Mouse (Mus musculus): ENCODE results near the gene Myl6. TPM values are rescaled to one million over a fixed set of nuclear protein-coding genes. Genes with fewer than 3 reads are reported as not detected.

Myl6 gene
- total and polyA plus RNA-seq, 2 experiments from 2014 or later, result 791 to 830 TPM

DNA sequence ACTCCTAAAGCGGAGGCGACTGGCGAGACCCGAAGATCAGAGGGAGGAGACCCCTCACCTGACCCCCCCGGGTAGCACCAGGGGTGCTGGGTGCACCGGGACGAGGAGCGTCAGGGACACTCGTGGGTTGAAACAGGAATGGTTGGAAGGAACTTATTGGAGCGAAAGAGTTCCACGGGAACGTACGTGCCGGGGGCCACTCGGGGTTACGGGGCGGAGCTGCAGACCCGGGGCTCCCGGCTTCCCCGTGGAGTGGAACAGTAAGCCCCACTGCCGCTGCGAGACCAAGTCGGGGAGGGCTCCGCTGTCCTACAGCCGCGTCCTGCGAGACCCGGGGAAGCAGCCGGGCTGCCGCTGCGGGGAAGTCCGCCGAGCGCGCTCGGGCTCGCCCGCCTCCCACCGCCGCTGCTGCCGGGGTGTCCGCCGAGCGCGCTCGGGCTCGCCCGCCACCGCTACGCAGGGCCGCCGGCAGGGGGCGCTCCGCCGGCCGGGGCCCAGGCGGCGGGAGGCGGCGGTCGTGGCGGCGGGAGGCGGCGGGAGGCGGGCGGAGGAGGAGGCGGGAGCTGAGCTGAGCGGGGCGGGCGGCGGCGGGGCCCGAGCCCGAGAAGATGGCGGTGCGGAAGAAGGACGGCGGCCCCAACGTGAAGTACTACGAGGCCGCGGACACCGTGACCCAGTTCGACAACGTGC lies 35.1 kb downstream of the Myl6 start, which contains the start of gene Smarcc2:
Gene Smarcc2, plus strand, starts transcription at position 530 of the 690 bp plus-strand sequence.
- ATAC-seq (ENCODE audit: insufficient read depth, low read depth) (peak; percentile 82), DNase-seq (ENCODE audit: low spot score) (peak; percentile 73)
- peak within 1 kb of the TSS; percentile 89 for H3K9ac ChIP-seq (replicated peaks; ENCODE audit: low read depth, low read length)
- H3K9me3 ChIP-seq (replicated peaks; ENCODE audit: control insufficient read depth, low read length), result no peaks in the 10 kb centered on the region
- peak within 1 kb of the TSS; percentile 65 for H3K4me2 ChIP-seq (ENCODE audit: low read depth, low read length)
- peak within 1 kb of the TSS; percentile 85 for H3K27ac ChIP-seq (ENCODE audit: low read depth)
- 0% methylated on average over 42 of the region's 86 CpGs for WGBS
- no peaks in the 10 kb centered on the region for H3K27me3 ChIP-seq (ENCODE audit: control insufficient read depth, insufficient read depth, low read length)
- TF ChIP-seq EP300 (IDR thresholded peaks at IDR 0.05; ENCODE audit: low read depth) (no peak), CTCF (IDR thresholded peaks at IDR 0.05; ENCODE audit: low read depth) (peak; percentile 24; the same call in 1 of the 2 replicates)
- peaks cover 8% of the 10 kb centered on the region; the same call in 1 of the 2 replicates for H3K4me1 ChIP-seq (ENCODE audit: control insufficient read depth, insufficient read depth)
- H3K36me3 ChIP-seq (replicated peaks; ENCODE audit: control insufficient read depth, insufficient read depth, low read length), result peaks cover 26% of the 10 kb centered on the region
- peak within 1 kb of the TSS; percentile 81 for H3K4me3 ChIP-seq (ENCODE audit: low read depth, low read length)

DNA sequence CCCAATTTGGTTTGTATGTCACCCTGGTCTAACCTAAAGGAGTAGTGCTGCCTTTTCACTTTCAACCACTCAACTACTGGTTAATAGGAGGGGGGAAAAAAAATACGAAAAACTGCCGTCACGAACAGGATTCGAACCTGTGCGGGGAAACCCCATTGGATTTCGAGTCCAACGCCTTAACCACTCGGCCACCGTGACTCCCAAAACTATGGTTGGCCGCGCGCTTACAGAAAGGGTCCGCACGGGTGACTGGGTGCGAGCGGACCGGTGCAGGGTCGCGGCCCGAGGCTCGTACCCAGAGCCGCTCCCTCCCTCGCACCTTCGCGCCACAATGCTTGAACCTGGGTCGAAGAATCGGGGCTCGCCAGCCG lies 35.6 kb downstream of the Myl6 start:
- H3K4me2 ChIP-seq (ENCODE audit: low read depth, low read length), result peak overlapping the region; percentile 65
- H3K9ac ChIP-seq (replicated peaks; ENCODE audit: low read depth, low read length), result peak overlapping the region; percentile 89
- peaks cover 20% of the 10 kb centered on the region for H3K36me3 ChIP-seq (replicated peaks; ENCODE audit: control insufficient read depth, insufficient read depth, low read length)
- H3K4me3 ChIP-seq (ENCODE audit: low read depth, low read length), result peak overlapping the region; percentile 81
- H3K4me1 ChIP-seq (ENCODE audit: control insufficient read depth, insufficient read depth), result peaks cover 8% of the 10 kb centered on the region; the same call in 1 of the 2 replicates
- no peaks in the 10 kb centered on the region for H3K9me3 ChIP-seq (replicated peaks; ENCODE audit: control insufficient read depth, low read length)
- WGBS, result under 1% methylated on average over 29 of the region's 29 CpGs
- TF ChIP-seq EP300 (IDR thresholded peaks at IDR 0.05; ENCODE audit: low read depth) (no peak), CTCF (IDR thresholded peaks at IDR 0.05; ENCODE audit: low read depth) (no peak)
- DNase-seq (ENCODE audit: low spot score), result peak; percentile 31
- peak overlapping the region; percentile 85 for H3K27ac ChIP-seq (ENCODE audit: low read depth)
- peak; percentile 64 for ATAC-seq (ENCODE audit: insufficient read depth, low read depth)
- H3K27me3 ChIP-seq (ENCODE audit: control insufficient read depth, insufficient read depth, low read length), result no peaks in the 10 kb centered on the region

DNA sequence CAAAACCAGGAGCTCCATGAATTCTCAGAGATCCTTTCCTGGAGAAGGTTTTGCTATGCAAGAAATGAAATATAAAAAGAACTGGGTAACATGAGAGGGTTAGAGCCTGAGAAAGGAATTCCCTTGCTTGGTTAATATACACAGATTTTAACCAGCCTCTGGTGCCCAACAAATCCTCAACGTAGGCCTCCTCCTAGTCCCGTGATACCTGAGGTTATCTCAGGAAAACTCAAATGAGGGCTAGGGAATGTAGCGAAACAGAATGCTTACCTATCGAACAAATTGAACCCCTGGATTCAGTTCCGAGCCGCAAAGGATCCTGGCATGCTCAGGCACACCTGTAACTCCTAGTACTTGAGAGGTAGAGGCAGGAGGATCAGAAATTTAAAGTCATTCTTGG lies 36.3 kb downstream of the Myl6 start:
- Histone ChIP-seq H3K36me3 (replicated peaks; ENCODE audit: control insufficient read depth, insufficient read depth, low read length) (peaks cover 14% of the 10 kb centered on the region), H3K9me3 (replicated peaks; ENCODE audit: control insufficient read depth, low read length) (no peaks in the 10 kb centered on the region), H3K9ac (replicated peaks; ENCODE audit: low read depth, low read length) (no peak overlapping the region), H3K4me2 (ENCODE audit: low read depth, low read length) (no peak overlapping the region), H3K27ac (ENCODE audit: low read depth) (no peak overlapping the region), H3K4me3 (ENCODE audit: low read depth, low read length) (no peak overlapping the region), H3K27me3 (ENCODE audit: control insufficient read depth, insufficient read depth, low read length) (no peaks in the 10 kb centered on the region), H3K4me1 (ENCODE audit: control insufficient read depth, insufficient read depth) (peaks cover 8% of the 10 kb centered on the region; the same call in 1 of the 2 replicates)
- 90% methylated on average over 6 of the region's 6 CpGs for WGBS
- no peak for TF ChIP-seq CTCF (IDR thresholded peaks at IDR 0.05; ENCODE audit: low read depth)
- no peak for TF ChIP-seq EP300 (IDR thresholded peaks at IDR 0.05; ENCODE audit: low read depth)
- ATAC-seq (ENCODE audit: insufficient read depth, low read depth) (no peak), DNase-seq (ENCODE audit: low spot score) (no peak)

DNA sequence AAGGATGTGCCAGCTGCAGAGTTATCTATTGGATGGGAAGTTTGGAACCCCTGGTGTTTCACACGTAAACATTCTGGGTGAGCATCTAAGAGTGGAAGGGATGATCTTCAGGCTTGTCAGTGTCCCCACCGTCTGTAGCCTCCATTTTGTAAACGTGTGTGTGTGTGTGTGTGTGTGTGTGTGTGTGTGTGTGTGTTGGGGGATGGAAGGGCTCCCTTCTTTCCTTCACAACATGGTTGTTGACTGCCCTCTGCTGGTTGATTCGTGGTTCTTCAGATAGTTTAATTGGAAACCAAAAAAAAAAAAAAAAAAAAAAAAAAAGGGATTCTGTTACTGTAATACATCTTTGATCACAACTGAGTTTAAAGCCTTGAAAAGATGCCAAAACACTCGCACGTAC lies 38.7 kb downstream of the Myl6 start:
- DNase-seq (ENCODE audit: low spot score) (peak; percentile 84), ATAC-seq (ENCODE audit: insufficient read depth, low read depth) (no peak)
- H3K27ac ChIP-seq (ENCODE audit: low read depth), result no peak overlapping the region
- no peaks in the 10 kb centered on the region for H3K36me3 ChIP-seq (replicated peaks; ENCODE audit: control insufficient read depth, insufficient read depth, low read length)
- peaks cover 2% of the 10 kb centered on the region; the same call in 1 of the 2 replicates for H3K4me1 ChIP-seq (ENCODE audit: control insufficient read depth, insufficient read depth)
- H3K27me3 ChIP-seq (ENCODE audit: control insufficient read depth, insufficient read depth, low read length), result no peaks in the 10 kb centered on the region
- no peak overlapping the region for H3K9ac ChIP-seq (replicated peaks; ENCODE audit: low read depth, low read length)
- WGBS, result 2% methylated on average over 6 of the region's 6 CpGs
- H3K9me3 ChIP-seq (replicated peaks; ENCODE audit: control insufficient read depth, low read length), result no peaks in the 10 kb centered on the region
- peak overlapping the region; percentile 10; the same call in 1 of the 2 replicates for H3K4me2 ChIP-seq (ENCODE audit: low read depth, low read length)
- TF ChIP-seq EP300 (IDR thresholded peaks at IDR 0.05; ENCODE audit: low read depth) (no peak), CTCF (IDR thresholded peaks at IDR 0.05; ENCODE audit: low read depth) (peak; percentile 70)
- H3K4me3 ChIP-seq (ENCODE audit: low read depth, low read length), result no peak overlapping the region

DNA sequence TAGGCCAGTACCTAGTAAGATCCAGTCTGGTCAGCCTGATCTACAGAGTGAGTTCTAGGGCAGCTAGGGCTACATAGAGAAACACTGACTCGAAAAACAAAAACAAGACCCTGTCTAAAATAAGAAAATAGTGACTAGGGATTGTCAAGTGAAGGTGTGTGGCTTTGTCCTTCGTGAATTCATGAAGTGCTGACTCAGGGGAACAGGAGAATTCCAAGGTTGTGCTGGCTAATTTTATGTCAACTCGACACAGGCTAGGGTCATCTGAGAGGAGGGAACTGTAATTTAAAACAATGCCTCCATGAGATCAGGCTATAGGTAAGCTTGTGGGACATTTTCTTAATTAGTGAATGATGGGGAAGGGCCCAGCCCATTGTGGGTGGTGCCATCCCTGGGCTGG lies 39.5 kb downstream of the Myl6 start:
- TF ChIP-seq EP300 (IDR thresholded peaks at IDR 0.05; ENCODE audit: low read depth) (no peak), CTCF (IDR thresholded peaks at IDR 0.05; ENCODE audit: low read depth) (no peak)
- H3K9ac ChIP-seq (replicated peaks; ENCODE audit: low read depth, low read length), result no peak overlapping the region
- H3K4me3 ChIP-seq (ENCODE audit: low read depth, low read length), result no peak overlapping the region
- no peaks in the 10 kb centered on the region for H3K36me3 ChIP-seq (replicated peaks; ENCODE audit: control insufficient read depth, insufficient read depth, low read length)
- WGBS, result 70% methylated on average over 3 of the region's 3 CpGs
- H3K27me3 ChIP-seq (ENCODE audit: control insufficient read depth, insufficient read depth, low read length), result no peaks in the 10 kb centered on the region
- ATAC-seq (ENCODE audit: insufficient read depth, low read depth), result no peak
- H3K27ac ChIP-seq (ENCODE audit: low read depth), result no peak overlapping the region
- no peaks in the 10 kb centered on the region for H3K9me3 ChIP-seq (replicated peaks; ENCODE audit: control insufficient read depth, low read length)
- no peak overlapping the region for H3K4me2 ChIP-seq (ENCODE audit: low read depth, low read length)
- H3K4me1 ChIP-seq (ENCODE audit: control insufficient read depth, insufficient read depth), result no peaks in the 10 kb centered on the region
- no peak for DNase-seq (ENCODE audit: low spot score)

All from heart, postnatal 0 days (tissue).